Mouse (Mus musculus): Measurements from ENCODE around the gene Cd2.

GRCm38 (mm10) chr3:101287911-101288311 is at the start of gene Cd2:
- TF ChIP-seq CTCF (IDR thresholded peaks at IDR 0.05; ENCODE audit: low read depth) (no peak), EP300 (IDR thresholded peaks at IDR 0.05; ENCODE audit: low read depth) (no peak)

All from liver, postnatal 0 days (tissue).